Mouse (Mus musculus) T-cell, adult 2 months (primary cell): ENCODE results near the gene Gm20532.
A peak's percentile ranks its signal among the peaks of the same experiment; 100 is the strongest.

Source experiments
- DNase-seq: peaks from one replicate; pipeline ENCODE4 v3.0.0; 2022; ENCODE audit warnings: low spot score

The Gm20532 gene

DNA sequence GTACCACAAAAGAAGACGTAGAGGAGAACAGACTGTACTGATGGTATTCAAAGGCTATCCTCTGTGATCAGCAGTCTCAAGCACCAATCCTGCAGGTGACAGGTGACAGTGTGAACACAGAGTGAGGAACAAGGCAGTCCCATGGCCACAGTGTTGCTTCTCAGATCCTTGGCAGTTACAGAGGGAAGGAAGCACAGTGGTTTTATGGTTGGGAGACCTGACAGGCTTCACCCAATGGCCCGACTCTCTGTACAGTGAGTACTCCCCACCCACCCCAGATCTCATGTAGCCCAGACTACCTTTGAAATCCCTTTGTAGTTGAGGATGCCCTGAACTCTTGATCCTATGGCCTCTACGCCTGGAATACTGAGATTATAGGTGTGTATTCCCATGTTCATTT, 39.0 kb downstream of the Gm20532 start:
- DNase-seq: no peak

DNA sequence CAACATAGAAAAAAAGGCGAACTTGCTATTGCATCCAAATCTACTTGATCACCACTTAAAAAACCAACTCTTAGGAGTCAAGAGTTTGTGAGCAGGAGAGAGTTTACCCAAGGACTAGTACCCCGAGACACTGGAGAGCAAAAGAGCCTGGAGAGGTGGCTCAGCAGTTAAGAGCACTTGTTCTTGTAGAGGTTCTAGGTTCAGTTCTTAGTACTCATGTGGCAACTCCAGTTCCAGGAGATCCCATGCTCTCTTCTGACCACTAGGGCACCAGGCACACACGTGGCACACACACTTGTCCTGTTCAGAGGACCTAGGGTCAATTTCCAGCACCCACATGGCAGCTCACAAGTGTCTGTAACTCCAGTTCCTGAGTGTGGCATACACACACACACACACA, 39.6 kb downstream of the Gm20532 start:
- no peak for DNase-seq

DNA sequence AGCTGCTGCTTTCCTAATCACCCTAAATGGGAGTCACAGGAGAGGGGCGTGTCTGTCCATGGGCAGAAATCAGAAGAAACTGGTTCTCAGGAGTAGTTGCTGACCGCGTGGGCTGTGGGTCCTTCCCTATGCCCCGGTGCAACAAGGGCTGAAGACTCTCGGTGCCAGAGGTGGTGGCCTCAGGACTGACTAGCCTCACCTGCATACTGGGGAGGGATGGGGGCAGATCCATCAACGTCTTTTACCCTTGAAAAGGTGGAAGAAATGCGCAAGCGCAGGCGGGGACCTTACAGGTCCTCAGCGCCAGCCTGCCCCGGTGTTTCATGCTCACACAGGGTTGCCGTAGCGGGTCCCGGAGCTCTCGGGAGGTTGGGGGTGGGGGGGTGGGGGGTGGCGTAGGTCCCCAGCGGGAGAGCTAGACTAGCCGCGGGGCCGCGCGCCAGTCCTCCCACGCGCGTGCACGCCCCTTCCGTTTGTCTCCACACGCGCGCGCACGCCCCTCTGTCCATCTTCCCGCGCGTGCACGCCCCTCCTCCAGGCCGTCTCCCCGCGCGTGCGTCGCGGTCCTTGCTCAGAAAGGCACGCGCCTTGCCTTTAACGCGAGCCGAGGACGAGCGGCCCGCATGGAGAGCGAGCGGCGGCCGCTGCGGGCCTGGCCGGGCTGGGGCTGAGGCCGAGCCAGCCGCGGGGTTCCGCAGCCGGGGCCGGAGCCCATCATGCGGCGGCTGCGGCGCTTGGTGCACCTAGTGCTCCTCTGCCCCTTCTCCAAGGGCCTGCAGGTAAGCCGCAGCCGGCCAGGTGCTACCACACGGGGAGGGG, 41.7 kb downstream of the Gm20532 start, which contains the start of gene Fam69b:
Gene Fam69b, plus strand, starts transcription at position 537 of the 819 bp plus-strand sequence.
- peak; percentile 57 for DNase-seq

DNA sequence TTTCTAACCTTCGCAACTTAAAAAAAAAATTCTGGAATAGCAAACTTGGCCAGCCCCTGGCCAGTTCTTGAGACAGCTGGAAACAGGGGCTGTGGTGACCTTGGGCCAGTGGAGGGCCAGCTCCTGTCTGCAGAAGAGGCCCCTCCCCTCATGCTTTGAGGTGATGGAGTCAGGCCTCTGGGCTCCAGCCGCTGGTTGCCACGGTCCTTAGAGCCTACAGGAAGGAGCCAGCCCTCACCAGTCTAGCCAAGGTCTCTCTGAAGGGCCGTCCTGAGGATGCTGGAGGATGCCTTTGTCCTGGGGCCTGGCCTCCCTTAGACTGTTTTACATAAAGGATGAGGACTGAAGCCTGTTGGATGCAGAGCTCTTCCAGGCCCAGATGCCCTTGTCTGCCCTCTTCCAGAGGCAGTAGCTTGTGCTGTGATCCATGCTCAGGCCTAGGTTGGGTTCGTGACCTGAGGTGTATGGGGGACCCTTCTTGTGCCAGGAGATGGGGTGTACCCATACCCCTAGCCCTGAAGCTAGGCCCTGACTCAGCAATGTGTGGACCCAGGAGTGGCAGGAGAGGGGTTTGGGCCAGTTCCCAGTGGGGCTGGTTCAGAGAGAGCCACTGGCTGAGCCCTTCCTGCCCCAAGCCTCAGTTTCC, 42.5 kb downstream of the Gm20532 start:
- DNase-seq: no peak

DNA sequence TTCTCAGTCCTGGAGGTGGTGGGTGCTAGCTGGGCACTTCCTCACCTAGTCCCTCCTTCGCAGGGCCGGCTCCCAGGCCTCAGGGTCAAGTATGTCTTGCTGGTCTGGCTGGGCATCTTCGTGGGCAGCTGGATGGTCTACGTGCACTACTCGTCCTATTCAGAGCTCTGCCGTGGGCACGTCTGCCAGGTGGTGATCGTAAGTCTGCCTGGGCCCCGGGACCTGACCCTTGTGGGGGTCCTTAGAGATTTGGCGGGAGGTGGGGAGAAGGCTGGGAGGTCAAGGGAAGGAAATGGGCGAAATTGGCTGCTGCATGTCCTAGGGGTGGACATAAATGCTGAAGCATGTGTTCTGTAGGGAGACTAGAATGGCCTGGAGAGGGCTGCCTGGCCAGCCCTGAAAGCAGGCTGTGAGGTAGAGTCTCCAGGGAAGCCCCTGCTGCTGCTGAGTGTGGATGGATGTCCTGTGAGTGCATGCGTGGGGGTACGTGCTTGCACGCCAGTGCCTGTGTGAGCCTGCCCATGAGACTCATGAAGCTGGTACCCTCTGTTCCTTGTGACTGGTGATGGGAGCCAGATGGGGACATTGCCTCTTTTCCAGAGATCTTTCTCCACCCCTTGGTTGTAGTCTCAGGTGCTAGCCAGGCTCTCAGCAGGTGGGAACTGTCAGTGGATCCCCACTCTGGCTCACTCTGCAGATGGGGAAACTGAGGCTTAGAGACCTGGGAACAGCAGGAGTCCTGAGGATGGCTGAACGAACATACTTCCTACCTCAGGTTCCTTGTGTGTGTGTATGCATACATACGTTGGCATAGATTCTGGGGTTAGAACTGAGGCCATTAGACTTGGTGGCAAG, 46.3 kb downstream of the Gm20532 start:
- no peak for DNase-seq

DNA sequence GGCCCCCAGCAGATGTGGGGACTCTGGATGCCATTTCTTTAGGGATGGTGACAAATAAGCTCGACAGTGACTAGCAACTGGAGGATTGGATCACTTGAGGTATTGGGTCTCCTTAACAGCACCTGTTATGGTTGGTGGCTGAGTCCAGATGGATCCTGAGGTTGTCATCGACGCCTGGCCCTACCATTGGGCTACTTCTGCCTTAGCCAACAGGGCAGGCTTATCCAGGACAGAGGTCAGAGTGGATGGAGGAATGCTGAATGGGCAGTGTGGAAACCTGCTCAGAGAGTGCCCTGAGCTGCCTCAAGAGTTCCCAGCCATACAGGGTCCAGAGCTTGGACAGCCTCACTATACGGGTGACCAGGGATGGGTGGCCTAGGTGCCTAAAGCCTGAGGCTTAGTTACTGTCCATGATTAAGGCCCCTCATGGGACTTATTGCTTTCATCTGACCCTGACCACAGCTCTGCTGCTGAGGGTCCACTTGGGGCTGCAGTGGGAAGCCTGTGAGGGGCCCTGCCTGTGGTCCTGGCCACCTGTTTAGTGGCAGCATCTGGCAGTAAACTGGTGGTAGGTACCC, 47.6 kb downstream of the Gm20532 start:
- DNase-seq: no peak

DNA sequence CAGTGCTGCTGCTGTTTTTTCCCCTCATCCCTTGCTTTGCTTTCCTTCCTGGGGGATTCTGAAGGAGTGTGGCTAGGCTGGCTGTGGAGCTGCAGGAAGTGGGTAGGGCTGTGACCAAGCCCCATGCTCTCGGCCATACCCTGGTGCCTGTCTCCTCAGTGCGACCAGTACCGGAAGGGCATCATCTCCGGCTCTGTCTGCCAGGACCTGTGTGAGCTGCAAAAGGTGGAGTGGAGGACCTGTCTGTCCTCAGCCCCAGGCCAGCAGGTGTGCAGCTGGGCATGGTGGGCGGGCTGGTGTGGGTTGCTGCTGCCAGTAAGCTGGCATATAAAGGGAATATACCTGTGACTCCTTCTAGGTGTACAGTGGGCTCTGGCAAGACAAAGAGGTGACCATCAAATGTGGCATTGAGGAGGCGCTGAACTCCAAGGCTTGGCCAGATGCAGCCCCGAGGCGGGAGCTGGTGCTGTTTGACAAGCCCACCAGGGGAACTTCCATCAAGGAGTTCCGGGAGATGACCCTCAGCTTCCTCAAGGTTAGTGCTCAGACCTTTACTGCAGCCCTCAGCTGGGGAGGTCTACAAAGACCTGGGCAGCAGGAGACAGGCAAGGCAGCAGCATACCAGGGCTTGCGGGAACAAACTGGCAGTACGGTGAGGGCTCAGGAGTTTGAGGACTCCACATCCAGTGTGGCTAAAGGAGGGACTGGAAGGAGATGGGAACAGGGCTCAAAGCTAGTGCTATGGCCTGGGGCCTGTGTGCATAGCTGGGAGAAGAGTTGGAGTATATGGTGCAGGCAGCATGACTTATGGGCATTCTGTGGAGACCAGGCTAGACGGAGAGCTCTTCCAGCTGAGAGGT, 48.4 kb downstream of the Gm20532 start:
- no peak for DNase-seq

DNA sequence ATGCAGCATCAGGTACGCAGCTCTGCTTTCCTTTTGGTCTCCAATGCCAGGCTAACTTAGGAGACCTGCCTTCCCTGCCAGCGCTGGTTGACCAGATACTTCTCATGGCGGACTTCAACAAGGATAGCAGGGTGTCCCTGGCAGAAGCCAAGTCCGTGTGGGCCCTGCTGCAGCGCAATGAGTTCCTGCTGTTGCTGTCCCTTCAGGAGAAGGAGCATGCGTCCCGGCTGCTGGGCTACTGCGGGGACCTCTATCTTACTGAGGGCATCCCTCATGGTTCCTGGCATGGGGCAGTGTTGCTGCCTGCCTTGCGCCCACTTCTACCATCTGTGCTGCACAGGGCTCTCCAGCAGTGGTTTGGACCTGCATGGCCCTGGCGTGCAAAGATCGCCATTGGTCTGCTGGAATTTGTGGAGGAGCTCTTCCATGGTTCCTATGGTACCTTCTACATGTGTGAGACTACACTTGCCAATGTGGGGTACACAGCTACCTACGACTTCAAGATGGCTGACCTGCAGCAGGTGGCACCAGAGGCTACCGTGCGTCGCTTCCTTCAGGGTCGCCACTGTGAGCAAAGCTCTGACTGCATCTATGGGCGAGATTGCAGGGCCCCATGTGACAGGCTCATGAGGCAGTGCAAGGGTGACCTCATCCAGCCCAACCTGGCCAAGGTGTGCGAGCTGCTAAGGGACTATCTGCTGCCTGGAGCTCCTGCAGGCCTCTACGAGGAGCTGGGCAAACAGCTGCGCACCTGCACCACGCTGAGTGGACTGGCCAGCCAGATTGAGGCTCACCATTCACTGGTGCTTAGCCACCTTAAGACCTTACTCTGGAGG, 49.3 kb downstream of the Gm20532 start:
- DNase-seq: no peak

DNA sequence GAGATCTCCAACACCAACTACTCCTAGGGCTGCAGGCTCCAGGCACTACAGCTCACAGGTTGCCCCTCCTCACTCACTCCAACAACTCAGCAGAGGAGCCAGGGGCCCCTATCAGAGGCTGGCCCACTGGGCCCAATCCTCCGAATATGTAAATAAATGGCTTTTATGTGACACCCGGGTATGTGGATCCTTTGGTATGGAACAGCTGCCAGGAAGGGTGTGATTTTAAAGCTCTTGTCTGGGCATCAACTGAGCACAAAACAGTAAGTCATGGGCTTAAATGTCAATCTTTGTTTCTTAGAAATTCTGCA, 49.8 kb downstream of the Gm20532 start:
- DNase-seq: no peak

DNA sequence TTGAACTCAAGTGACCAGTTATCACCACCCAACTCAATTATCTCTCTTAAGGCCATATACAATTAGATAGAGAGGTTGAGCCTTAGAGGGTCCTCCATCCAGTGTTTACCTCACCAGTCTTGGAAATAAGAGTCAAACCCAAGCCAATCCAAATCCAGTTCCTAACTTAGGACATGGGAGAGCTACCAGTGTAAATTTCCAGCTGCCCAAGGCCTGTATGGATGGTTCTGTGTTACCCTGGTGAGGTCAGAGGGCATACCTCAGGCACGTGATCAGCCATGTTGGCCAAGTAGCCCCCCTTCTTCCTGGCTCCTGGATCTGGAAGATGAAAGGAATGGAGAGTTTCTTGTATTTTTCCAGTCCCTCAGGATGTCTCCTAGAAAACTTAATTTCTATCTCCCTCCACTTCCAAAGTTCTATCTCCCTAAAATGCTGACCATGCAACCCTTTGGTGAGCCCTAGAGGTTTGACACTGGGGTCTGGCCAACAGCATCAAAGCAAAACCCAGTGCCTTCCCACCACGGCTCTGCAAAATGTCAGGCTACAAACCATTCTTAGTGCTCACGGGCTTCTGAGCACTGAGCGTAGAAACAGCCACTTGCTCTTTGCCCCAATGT, 51.0 kb downstream of the Gm20532 start:
- DNase-seq: no peak

DNA sequence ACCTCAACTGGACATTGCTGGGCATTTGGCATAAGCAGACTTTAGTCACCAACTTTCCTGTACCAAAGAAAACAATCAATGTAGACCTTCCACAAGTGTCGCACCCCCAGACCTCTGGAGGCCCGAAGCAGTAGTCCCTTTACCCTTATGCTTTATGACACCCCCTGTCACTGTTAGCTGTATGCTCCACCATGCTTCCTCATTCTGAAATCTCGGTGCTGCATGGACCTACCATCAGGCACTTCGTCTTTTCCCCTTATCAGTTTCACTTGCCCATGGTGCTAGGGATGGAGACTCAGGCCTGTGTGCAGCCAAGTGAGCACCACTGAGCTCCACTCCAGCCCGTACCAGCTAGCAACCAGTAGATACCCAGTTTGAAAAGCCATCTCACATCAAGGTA, 51.6 kb downstream of the Gm20532 start:
- DNase-seq: no peak

DNA sequence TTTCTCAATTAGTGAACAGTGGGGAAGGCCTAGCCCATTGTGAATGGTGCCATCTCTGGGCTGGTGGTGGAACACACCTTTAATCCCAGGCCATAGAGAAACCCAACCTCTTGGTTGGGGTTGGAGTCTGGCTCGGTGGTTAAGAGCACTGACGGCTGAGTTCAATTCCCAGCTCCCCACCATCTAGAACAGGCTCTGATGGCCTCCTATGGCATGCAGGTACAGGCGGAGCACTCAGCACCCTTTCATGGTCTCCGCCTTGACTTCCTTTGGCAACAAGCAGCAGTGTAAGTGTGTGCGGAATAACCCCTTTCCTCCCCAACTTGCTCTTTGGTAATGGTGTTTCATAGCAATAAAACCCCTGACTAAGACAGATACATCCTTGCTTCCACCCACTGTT, 52.1 kb downstream of the Gm20532 start:
- no peak for DNase-seq

DNA sequence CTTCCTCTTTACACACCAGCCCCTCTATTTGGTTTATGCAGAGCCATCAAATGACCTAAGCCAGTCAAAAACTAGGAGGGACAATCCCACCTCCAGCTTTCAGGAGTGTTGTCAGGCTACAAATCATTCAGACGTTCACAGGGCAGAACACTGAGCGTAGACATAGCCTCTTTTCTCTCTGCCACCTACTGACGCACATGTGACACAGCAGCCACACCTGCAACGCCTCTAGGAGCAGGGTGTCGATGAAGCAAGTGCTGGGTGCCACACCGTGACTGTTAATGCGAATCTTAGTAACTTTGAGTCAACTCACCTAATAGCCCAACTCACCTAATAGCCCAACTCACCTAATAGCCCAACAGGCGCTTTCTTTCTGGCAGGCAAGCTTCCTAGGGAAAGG, 52.6 kb downstream of the Gm20532 start:
- peak; percentile 78 for DNase-seq

DNA sequence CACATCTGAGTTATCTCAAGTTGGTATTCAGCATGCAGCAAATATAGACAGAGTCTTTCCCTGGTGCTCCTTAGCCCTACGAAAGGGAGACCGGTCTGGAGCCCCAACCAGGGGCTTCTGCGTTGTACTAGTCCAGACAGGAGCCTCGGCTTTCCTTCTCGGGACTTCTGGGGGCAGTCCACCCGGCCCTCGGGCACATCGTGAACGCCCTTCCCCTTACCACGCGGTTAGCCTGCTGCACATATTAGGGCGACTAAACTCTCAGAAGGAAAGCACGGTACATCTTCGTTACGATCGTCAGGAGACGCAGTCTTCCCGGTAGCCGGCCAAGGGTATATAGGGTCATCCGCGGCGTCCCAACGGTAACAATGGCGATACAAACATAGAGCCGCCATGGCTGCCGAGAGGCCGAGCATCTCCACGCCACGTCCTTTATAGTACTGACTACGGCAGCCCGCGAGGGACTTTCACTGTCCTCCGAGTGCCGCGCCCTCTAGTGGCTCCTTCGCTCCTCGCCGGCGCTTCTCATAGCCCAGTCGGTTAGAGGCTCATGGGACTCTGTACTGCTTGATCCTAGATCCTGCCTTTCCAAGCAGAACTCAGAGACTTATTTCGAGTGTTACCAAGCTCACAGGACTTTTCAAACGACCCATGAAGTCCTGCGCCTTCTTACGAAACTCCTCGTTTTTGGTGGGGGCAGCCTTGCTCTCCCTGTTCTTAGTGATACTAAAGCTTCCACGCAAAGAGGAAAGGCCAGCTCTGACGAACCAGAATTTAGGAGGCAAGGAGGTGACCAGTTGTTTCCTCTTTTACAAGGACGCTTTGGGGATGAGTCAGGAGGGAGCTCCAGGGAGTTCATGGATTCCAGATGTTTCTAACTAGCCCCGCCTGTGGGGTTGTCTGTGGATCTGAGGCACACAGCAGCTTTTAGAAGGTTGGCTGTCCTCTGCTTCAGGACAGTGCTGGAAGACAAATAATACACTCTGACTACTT, 53.7 kb downstream of the Gm20532 start:
- peak; percentile 91 for DNase-seq

DNA sequence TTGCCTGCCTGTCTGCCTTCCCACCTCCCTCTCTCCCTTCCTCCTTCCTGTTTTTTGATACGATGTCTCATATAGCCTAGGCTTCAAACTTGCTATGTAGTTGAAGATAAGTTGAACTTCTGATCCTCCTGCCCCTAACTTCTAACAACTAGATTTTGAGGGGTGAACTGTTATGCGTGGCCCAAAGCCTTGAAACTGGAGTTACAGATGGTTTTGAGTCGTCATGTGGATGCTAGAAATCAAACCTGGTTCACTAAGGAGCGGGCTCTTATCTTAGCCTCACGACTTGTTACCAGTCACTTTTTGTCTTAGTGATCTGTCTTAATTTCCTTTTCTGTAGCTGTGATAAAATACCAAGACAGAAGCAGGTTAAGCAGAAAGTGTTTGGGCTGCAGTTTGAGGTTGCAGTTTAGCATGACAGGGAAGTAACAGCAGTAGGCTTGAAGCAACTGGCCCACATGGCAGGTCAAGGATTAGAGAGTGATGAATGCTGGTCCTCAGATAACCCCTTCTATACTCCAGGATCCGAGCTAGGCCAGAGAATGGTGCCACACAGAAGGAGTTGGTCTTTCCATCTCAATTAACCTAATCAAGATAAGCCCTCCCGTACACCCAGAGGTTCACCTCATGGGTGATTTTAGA, 54.7 kb downstream of the Gm20532 start:
- no peak for DNase-seq

DNA sequence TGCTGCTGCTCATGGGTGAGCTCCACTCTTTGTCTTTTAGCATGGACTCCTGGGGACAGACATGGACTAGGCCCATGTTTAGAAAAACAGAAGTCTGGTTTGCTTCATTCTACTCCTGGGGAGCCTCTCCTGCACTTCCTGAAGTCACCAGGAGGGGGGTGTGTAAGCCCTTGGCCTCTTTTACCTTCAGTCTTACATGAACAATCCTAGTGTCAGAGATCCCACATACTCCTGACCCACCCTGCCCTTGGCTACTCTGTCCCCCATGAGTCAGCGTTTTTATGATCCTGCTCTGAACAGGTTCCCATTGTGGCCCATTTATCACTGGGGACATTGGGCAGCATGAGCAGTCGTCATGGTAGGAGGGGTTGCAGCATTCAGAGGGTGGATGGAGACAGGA, 57.5 kb downstream of the Gm20532 start:
- peak; percentile 36 for DNase-seq

DNA sequence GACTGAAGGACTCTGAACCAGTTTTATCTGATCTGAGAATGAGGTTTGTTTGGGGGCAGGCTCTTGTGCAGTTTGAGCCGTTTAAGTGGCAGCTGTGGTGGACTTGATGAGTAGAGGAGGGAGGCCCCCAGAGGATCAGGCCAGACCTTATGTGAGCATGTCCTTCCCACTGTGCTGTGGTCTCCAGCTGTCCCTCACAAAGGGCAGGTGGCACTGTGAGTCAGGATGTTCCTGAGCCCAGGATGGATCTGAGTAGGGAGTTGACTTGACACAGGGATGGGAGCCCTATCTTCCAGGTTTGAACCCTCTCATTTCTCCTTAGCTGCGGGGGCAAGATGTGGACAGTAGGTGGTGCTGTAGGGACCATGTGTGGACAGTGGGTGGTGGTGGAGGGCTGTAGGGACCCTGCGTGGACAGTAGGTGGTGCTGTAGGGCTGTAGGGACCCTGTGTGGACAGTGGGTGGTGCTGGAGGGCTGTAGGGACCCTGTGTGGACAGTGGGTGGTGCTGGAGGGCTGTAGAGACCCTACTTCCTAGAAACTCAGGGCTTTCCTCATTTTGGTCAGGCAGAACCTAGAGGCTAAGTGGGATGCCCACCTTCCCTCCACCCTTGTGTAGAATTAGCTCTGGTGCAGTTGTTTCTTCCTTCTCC, 60.3 kb downstream of the Gm20532 start:
- peak; percentile 84 for DNase-seq

DNA sequence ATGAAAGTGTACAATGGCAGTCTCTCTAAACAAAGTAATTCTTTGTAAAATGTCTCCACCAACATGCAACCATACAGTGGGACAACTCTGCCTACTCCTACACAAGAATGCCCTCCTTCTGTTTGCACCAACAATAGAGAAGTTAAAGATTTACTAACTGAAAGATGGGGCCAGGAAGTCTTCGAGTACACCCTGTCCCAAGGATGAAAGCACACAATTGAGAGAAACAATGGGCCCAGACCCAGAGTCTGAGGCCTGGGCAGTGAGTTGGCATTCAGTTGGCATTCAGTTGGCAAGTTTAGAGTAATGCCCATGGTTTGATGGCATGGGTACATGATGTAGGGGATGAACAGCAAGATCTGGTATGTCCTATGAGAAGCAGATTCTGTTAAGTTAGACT, 68.2 kb downstream of the Gm20532 start:
- no peak for DNase-seq
